Mouse (Mus musculus): ENCODE results near the gene Scg5. TPM values are rescaled to one million over a fixed set of nuclear protein-coding genes. Genes with fewer than 3 reads are reported as not detected.
A peak's percentile ranks its signal among the peaks of the same experiment; 100 is the strongest.

Scg5 gene
- polyA plus RNA-seq, 1 experiment from 2014 or later: 0.99 TPM

- Histone ChIP-seq H3K9me3 (no peaks in the 10 kb centered on the region), H3K4me1 (peaks cover 10% of the 10 kb centered on the region; the same call in 1 of the 2 replicates), H3K27ac (peak overlapping the region; percentile 47; the same call in 1 of the 2 replicates), H3K36me3 (peaks cover 19% of the 10 kb centered on the region), H3K4me3 (peak overlapping the region; percentile 56), H3K27me3 (ENCODE audit: insufficient read depth, poor library complexity, severe bottlenecking) (no peaks in the 10 kb centered on the region)
- no peak for DNase-seq (ENCODE audit: low spot score)
- 26% methylated on average over 17 of the region's 17 CpGs for WGBS
Measured at GRCm38 (mm10) chr2:113828086-113828942, 607 bp downstream of the Scg5 start.

GRCm38 (mm10) chr2:113823909-113824308 lies 5.0 kb downstream of the Scg5 start:
- H3K36me3 ChIP-seq: no peaks in the 10 kb centered on the region
- no peaks in the 10 kb centered on the region for H3K9me3 ChIP-seq
- peaks cover 5% of the 10 kb centered on the region; the same call in 1 of the 2 replicates for H3K4me1 ChIP-seq
- 0% methylated on average over 2 of the region's 2 CpGs for WGBS
- DNase-seq (ENCODE audit: low spot score): no peak
- H3K27me3 ChIP-seq (ENCODE audit: insufficient read depth, poor library complexity, severe bottlenecking): no peaks in the 10 kb centered on the region
- H3K27ac ChIP-seq: no peak overlapping the region
- H3K4me3 ChIP-seq: no peak overlapping the region

GRCm38 (mm10) chr2:113822367-113822766 lies 6.6 kb downstream of the Scg5 start:
- DNase-seq (ENCODE audit: low spot score): no peak
- H3K4me1 ChIP-seq: no peaks in the 10 kb centered on the region
- 91% methylated on average over 8 of the region's 8 CpGs for WGBS

GRCm38 (mm10) chr2:113821176-113821734 lies 7.7 kb downstream of the Scg5 start:
- no peaks in the 10 kb centered on the region for H3K4me1 ChIP-seq
- H3K27ac ChIP-seq: no peak overlapping the region
- H3K4me3 ChIP-seq: no peak overlapping the region
- no peaks in the 10 kb centered on the region for H3K36me3 ChIP-seq
- no peak for DNase-seq (ENCODE audit: low spot score)
- no peaks in the 10 kb centered on the region for H3K9me3 ChIP-seq
- WGBS: 79% methylated on average over 12 of the region's 12 CpGs
- no peaks in the 10 kb centered on the region for H3K27me3 ChIP-seq (ENCODE audit: insufficient read depth, poor library complexity, severe bottlenecking)

More at GRCm38 (mm10) chr2:113822367-113822766, 6.6 kb downstream of the Scg5 start:
- no peak overlapping the region for H3K4me3 ChIP-seq
- H3K9me3 ChIP-seq: no peaks in the 10 kb centered on the region
- no peak overlapping the region for H3K27ac ChIP-seq
- no peaks in the 10 kb centered on the region for H3K36me3 ChIP-seq
- no peaks in the 10 kb centered on the region for H3K27me3 ChIP-seq (ENCODE audit: insufficient read depth, poor library complexity, severe bottlenecking)

- Histone ChIP-seq H3K9me3 (no peaks in the 10 kb centered on the region), H3K4me3 (no peak overlapping the region)
Measured at GRCm38 (mm10) chr2:113820117-113820516, 8.8 kb downstream of the Scg5 start.

GRCm38 (mm10) chr2:113817681-113818606 lies 11.0 kb downstream of the Scg5 start:
- DNase-seq (ENCODE audit: low spot score): no peak
- 78% methylated on average over 14 of the region's 14 CpGs for WGBS
- no peaks in the 10 kb centered on the region for H3K9me3 ChIP-seq
- H3K36me3 ChIP-seq: no peaks in the 10 kb centered on the region
- H3K4me1 ChIP-seq: no peaks in the 10 kb centered on the region
- no peak overlapping the region for H3K27ac ChIP-seq
- no peak overlapping the region for H3K4me3 ChIP-seq
- no peaks in the 10 kb centered on the region for H3K27me3 ChIP-seq (ENCODE audit: insufficient read depth, poor library complexity, severe bottlenecking)

More at GRCm38 (mm10) chr2:113820117-113820516, 8.8 kb downstream of the Scg5 start:
- Histone ChIP-seq H3K36me3 (no peaks in the 10 kb centered on the region), H3K4me1 (no peaks in the 10 kb centered on the region), H3K27me3 (ENCODE audit: insufficient read depth, poor library complexity, severe bottlenecking) (no peaks in the 10 kb centered on the region), H3K27ac (no peak overlapping the region)
- WGBS: 91% methylated on average over 15 of the region's 15 CpGs
- no peak for DNase-seq (ENCODE audit: low spot score)

- Histone ChIP-seq H3K36me3 (no peaks in the 10 kb centered on the region), H3K4me3 (no peak overlapping the region), H3K9me3 (no peaks in the 10 kb centered on the region), H3K27ac (no peak overlapping the region), H3K27me3 (ENCODE audit: insufficient read depth, poor library complexity, severe bottlenecking) (0 out of 2 replicates have a peak, but pooled peaks cover 4% of the 10 kb centered on the region), H3K4me1 (0 out of 2 replicates have a peak, but pooled peaks cover 5% of the 10 kb centered on the region)
- 25% methylated on average over 9 of the region's 9 CpGs for WGBS
- DNase-seq (ENCODE audit: low spot score): no peak
Measured at GRCm38 (mm10) chr2:113807640-113808039, 21.3 kb downstream of the Scg5 start.

GRCm38 (mm10) chr2:113806851-113807577 lies 21.9 kb downstream of the Scg5 start:
- no peak overlapping the region for H3K27ac ChIP-seq
- no peak for DNase-seq (ENCODE audit: low spot score)
- no peak overlapping the region for H3K4me3 ChIP-seq
- 0 out of 2 replicates have a peak, but pooled peaks cover 5% of the 10 kb centered on the region for H3K4me1 ChIP-seq
- H3K36me3 ChIP-seq: no peaks in the 10 kb centered on the region
- no peaks in the 10 kb centered on the region for H3K9me3 ChIP-seq
- WGBS: 46% methylated on average over 10 of the region's 10 CpGs
- 0 out of 2 replicates have a peak, but pooled peaks cover 4% of the 10 kb centered on the region for H3K27me3 ChIP-seq (ENCODE audit: insufficient read depth, poor library complexity, severe bottlenecking)

- no peak for DNase-seq (ENCODE audit: low spot score)
- Histone ChIP-seq H3K4me1 (0 out of 2 replicates have a peak, but pooled peaks cover 5% of the 10 kb centered on the region), H3K27me3 (ENCODE audit: insufficient read depth, poor library complexity, severe bottlenecking) (0 out of 2 replicates have a peak, but pooled peaks cover 4% of the 10 kb centered on the region), H3K4me3 (no peak overlapping the region), H3K9me3 (no peaks in the 10 kb centered on the region), H3K36me3 (no peaks in the 10 kb centered on the region), H3K27ac (no peak overlapping the region)
- WGBS: 80% methylated on average over 4 of the region's 4 CpGs
Measured at GRCm38 (mm10) chr2:113805765-113806164, 23.2 kb downstream of the Scg5 start.

GRCm38 (mm10) chr2:113803753-113804152 lies 25.2 kb downstream of the Scg5 start:
- Histone ChIP-seq H3K4me3 (no peak overlapping the region), H3K27ac (no peak overlapping the region)
- no peak for DNase-seq (ENCODE audit: low spot score)

GRCm38 (mm10) chr2:113800846-113801245 lies 28.1 kb downstream of the Scg5 start:
- 64% methylated on average over 5 of the region's 5 CpGs for WGBS

More at GRCm38 (mm10) chr2:113803753-113804152, 25.2 kb downstream of the Scg5 start:
- H3K4me1 ChIP-seq: 0 out of 2 replicates have a peak, but pooled peaks cover 5% of the 10 kb centered on the region
- 0 out of 2 replicates have a peak, but pooled peaks cover 4% of the 10 kb centered on the region for H3K27me3 ChIP-seq (ENCODE audit: insufficient read depth, poor library complexity, severe bottlenecking)
- H3K9me3 ChIP-seq: no peaks in the 10 kb centered on the region
- WGBS: 44% methylated on average over 1 of the region's 1 CpGs
- H3K36me3 ChIP-seq: no peaks in the 10 kb centered on the region

GRCm38 (mm10) chr2:113798605-113799004 lies 30.3 kb downstream of the Scg5 start:
- DNase-seq (ENCODE audit: low spot score): no peak
- Histone ChIP-seq H3K36me3 (no peaks in the 10 kb centered on the region), H3K27ac (no peak overlapping the region), H3K9me3 (no peaks in the 10 kb centered on the region), H3K27me3 (ENCODE audit: insufficient read depth, poor library complexity, severe bottlenecking) (no peaks in the 10 kb centered on the region), H3K4me1 (no peaks in the 10 kb centered on the region), H3K4me3 (no peak overlapping the region)
- WGBS: 67% methylated on average over 13 of the region's 13 CpGs

More at GRCm38 (mm10) chr2:113800846-113801245, 28.1 kb downstream of the Scg5 start:
- no peak overlapping the region for H3K4me3 ChIP-seq
- no peak for DNase-seq (ENCODE audit: low spot score)
- H3K36me3 ChIP-seq: no peaks in the 10 kb centered on the region
- H3K4me1 ChIP-seq: no peaks in the 10 kb centered on the region
- H3K27me3 ChIP-seq (ENCODE audit: insufficient read depth, poor library complexity, severe bottlenecking): 0 out of 2 replicates have a peak, but pooled peaks cover 4% of the 10 kb centered on the region
- H3K27ac ChIP-seq: no peak overlapping the region
- no peaks in the 10 kb centered on the region for H3K9me3 ChIP-seq
